Mouse (Mus musculus) heart, embryonic 16.5 days (tissue): Measurements from ENCODE around the gene Mpdz. TPM values are rescaled to one million over a fixed set of nuclear protein-coding genes. Genes with fewer than 3 reads are reported as not detected.

Source experiments
- ATAC-seq: fragments of 200-750 bp; cut with Nextera tagmentation; replicated peaks from 2 replicates; pipeline ENCODE4 v1.8.0; 2017; ENCODE audit warnings: moderate number of reproducible peaks; ENCODE audit not compliant: insufficient read depth, low FRiP score; ENCODE audit errors: extremely low read depth
- H3K27ac ChIP-seq: fragments of 300-500 bp; sonication (generic); 2 replicates; pipeline ENCODE4 v1.5.1; 2014; ENCODE audit warnings: mild to moderate bottlenecking, low read length, control low read depth, moderate library complexity
- H3K27me3 ChIP-seq: fragments of 300-500 bp; sonication (generic); 2 replicates; pipeline ENCODE4 v1.6.1; 2014; ENCODE audit warnings: low read length, mixed read lengths; ENCODE audit not compliant: control insufficient read depth, insufficient read depth
- H3K36me3 ChIP-seq: fragments of 300-500 bp; sonication (generic); 2 replicates; pipeline ENCODE4 v1.6.1; 2014; ENCODE audit not compliant: control insufficient read depth, insufficient read depth
- H3K4me1 ChIP-seq: fragments of 300-500 bp; sonication (generic); 2 replicates; pipeline ENCODE4 v1.6.1; 2014; ENCODE audit warnings: low read length, mixed read lengths; ENCODE audit not compliant: control insufficient read depth, insufficient read depth
- H3K4me2 ChIP-seq: fragments of 300-500 bp; sonication (generic); 2 replicates; pipeline ENCODE4 v1.6.1; 2014; ENCODE audit warnings: low read depth, mild to moderate bottlenecking, control low read depth, low read length
- H3K4me3 ChIP-seq: fragments of 300-500 bp; sonication (generic); 2 replicates; pipeline ENCODE4 v1.5.1; 2014; ENCODE audit warnings: mild to moderate bottlenecking, control low read depth, low read length
- H3K9ac ChIP-seq: fragments of 300-500 bp; sonication (generic); 2 replicates; pipeline ENCODE4 v1.6.1; 2014; ENCODE audit warnings: low read length, control low read depth
- H3K9me3 ChIP-seq: fragments of 300-500 bp; sonication (generic); replicated peaks from 2 replicates; pipeline ENCODE4 v1.6.1; 2016; ENCODE audit warnings: low read length; ENCODE audit not compliant: control insufficient read depth
- WGBS: fragments of 180-500 bp; shearing (Covaris S2); extraction: QIAGEN DNeasy Blood & Tissue Kit; methylation state at CpG from one replicate; pipeline ENCODE4 v1.1.7; 2014; 5-methylcytosine and 5-hydroxymethylcytosine counted together
- polyA plus RNA-seq: library from polyadenylated mRNA; unstranded; fragments of >200 nt; fragmentation: Nextera tagmentation; extraction: Ambion mirVana; gene quantifications from 2 replicates; pipeline ENCODE4 v1.2.1, GENCODE M21; 2015

The Mpdz gene
- 19.5 and 20.1 TPM in 2 replicates for polyA plus RNA-seq

- H3K4me2 ChIP-seq: peak within 1 kb of the TSS; percentile 65
- H3K4me1 ChIP-seq: peaks cover 5% of the 10 kb centered on the region; the same call in 1 of the 2 replicates
- no peaks in the 10 kb centered on the region for H3K27me3 ChIP-seq
- H3K4me3 ChIP-seq: peak within 1 kb of the TSS; percentile 89
- H3K36me3 ChIP-seq: no peaks in the 10 kb centered on the region
- under 1% methylated on average over 90 of the region's 97 CpGs for WGBS
- peak within 1 kb of the TSS; percentile 89 for H3K27ac ChIP-seq
- H3K9me3 ChIP-seq: no peaks in the 10 kb centered on the region
- peak; percentile 93 for ATAC-seq
- peak within 1 kb of the TSS; percentile 95 for H3K9ac ChIP-seq
Observed at GRCm38 (mm10) chr4:81442078-81442981, at the start of gene Mpdz. Mpdz (minus strand) TSS chr4:81442815.

GRCm38 (mm10) chr4:81490556-81490955 lies 47.9 kb upstream of the Mpdz start:
- no peaks in the 10 kb centered on the region for H3K36me3 ChIP-seq
- H3K27me3 ChIP-seq: no peaks in the 10 kb centered on the region
- no peaks in the 10 kb centered on the region for H3K4me1 ChIP-seq
- H3K9me3 ChIP-seq: no peaks in the 10 kb centered on the region
- H3K4me3 ChIP-seq: no peak overlapping the region
- ATAC-seq: no peak
- 81% methylated on average over 2 of the region's 2 CpGs for WGBS
- no peak overlapping the region for H3K9ac ChIP-seq
- no peak overlapping the region for H3K27ac ChIP-seq
- no peak overlapping the region for H3K4me2 ChIP-seq

GRCm38 (mm10) chr4:81484603-81485002 lies 42.0 kb upstream of the Mpdz start:
- WGBS: 57% methylated on average over 7 of the region's 7 CpGs
- ATAC-seq: no peak
- Histone ChIP-seq H3K27me3 (no peaks in the 10 kb centered on the region), H3K4me2 (no peak overlapping the region), H3K4me1 (no peaks in the 10 kb centered on the region), H3K36me3 (no peaks in the 10 kb centered on the region), H3K27ac (peak overlapping the region; percentile 5; the same call in 1 of the 2 replicates), H3K9me3 (no peaks in the 10 kb centered on the region), H3K9ac (no peak overlapping the region), H3K4me3 (no peak overlapping the region)

GRCm38 (mm10) chr4:81483887-81484602 lies 41.4 kb upstream of the Mpdz start:
- H3K27me3 ChIP-seq: no peaks in the 10 kb centered on the region
- H3K9ac ChIP-seq: no peak overlapping the region
- no peaks in the 10 kb centered on the region for H3K4me1 ChIP-seq
- H3K4me2 ChIP-seq: no peak overlapping the region
- no peak overlapping the region; the same call in 1 of the 2 replicates for H3K27ac ChIP-seq
- no peak overlapping the region for H3K4me3 ChIP-seq
- no peaks in the 10 kb centered on the region for H3K36me3 ChIP-seq
- no peaks in the 10 kb centered on the region for H3K9me3 ChIP-seq
- 69% methylated on average over 18 of the region's 18 CpGs for WGBS
- ATAC-seq: no peak

- no peak overlapping the region for H3K4me3 ChIP-seq
- no peaks in the 10 kb centered on the region for H3K4me1 ChIP-seq
- H3K27me3 ChIP-seq: no peaks in the 10 kb centered on the region
- no peak; the same call in 1 of the 2 replicates for ATAC-seq
- H3K36me3 ChIP-seq: no peaks in the 10 kb centered on the region
- peak overlapping the region; percentile 34; the same call in 1 of the 2 replicates for H3K4me2 ChIP-seq
- no peaks in the 10 kb centered on the region for H3K9me3 ChIP-seq
- H3K27ac ChIP-seq: peak overlapping the region; percentile 46; the same call in 1 of the 2 replicates
- H3K9ac ChIP-seq: no peak overlapping the region
- 17% methylated on average over 6 of the region's 6 CpGs for WGBS
Observed at GRCm38 (mm10) chr4:81483159-81483558, 40.5 kb upstream of the Mpdz start.

- 74% methylated on average over 4 of the region's 4 CpGs for WGBS
- H3K27me3 ChIP-seq: no peaks in the 10 kb centered on the region
- H3K4me3 ChIP-seq: no peak overlapping the region
- no peak overlapping the region for H3K27ac ChIP-seq
- H3K4me2 ChIP-seq: no peak overlapping the region
- H3K4me1 ChIP-seq: no peaks in the 10 kb centered on the region
- no peaks in the 10 kb centered on the region for H3K36me3 ChIP-seq
- no peaks in the 10 kb centered on the region for H3K9me3 ChIP-seq
- H3K9ac ChIP-seq: no peak overlapping the region
- ATAC-seq: no peak
Observed at GRCm38 (mm10) chr4:81466821-81467220, 24.2 kb upstream of the Mpdz start.

- ATAC-seq: no peak
- Histone ChIP-seq H3K9ac (no peak overlapping the region), H3K4me3 (no peak overlapping the region), H3K27me3 (no peaks in the 10 kb centered on the region), H3K27ac (no peak overlapping the region), H3K4me2 (no peak overlapping the region), H3K4me1 (no peaks in the 10 kb centered on the region), H3K9me3 (no peaks in the 10 kb centered on the region), H3K36me3 (no peaks in the 10 kb centered on the region)
- WGBS: 84% methylated on average over 3 of the region's 3 CpGs
Observed at GRCm38 (mm10) chr4:81465172-81465571, 22.6 kb upstream of the Mpdz start.

- Histone ChIP-seq H3K27ac (no peak overlapping the region), H3K9ac (no peak overlapping the region), H3K4me1 (no peaks in the 10 kb centered on the region), H3K9me3 (no peaks in the 10 kb centered on the region), H3K4me2 (no peak overlapping the region), H3K4me3 (no peak overlapping the region), H3K27me3 (no peaks in the 10 kb centered on the region), H3K36me3 (no peaks in the 10 kb centered on the region)
- ATAC-seq: no peak
- WGBS: 35% methylated on average over 4 of the region's 4 CpGs
Observed at GRCm38 (mm10) chr4:81462253-81462652, 19.6 kb upstream of the Mpdz start.

GRCm38 (mm10) chr4:81458921-81459320 lies 16.3 kb upstream of the Mpdz start:
- ATAC-seq: no peak
- no peak overlapping the region for H3K9ac ChIP-seq
- no peak overlapping the region for H3K4me3 ChIP-seq
- no peaks in the 10 kb centered on the region for H3K27me3 ChIP-seq
- H3K27ac ChIP-seq: no peak overlapping the region
- no peaks in the 10 kb centered on the region for H3K4me1 ChIP-seq
- H3K4me2 ChIP-seq: no peak overlapping the region
- H3K36me3 ChIP-seq: no peaks in the 10 kb centered on the region
- H3K9me3 ChIP-seq: no peaks in the 10 kb centered on the region; the same call in 1 of the 2 replicates
- WGBS: 71% methylated on average over 1 of the region's 1 CpGs
